Mouse (Mus musculus): ENCODE data around the gene Trim7.
"Not testable (repeated sequence)": the region's sequence is repeated elsewhere in the genome, so short reads cannot be mapped to it uniquely, and the experiment has no call there.

The Trim7 gene

DNA sequence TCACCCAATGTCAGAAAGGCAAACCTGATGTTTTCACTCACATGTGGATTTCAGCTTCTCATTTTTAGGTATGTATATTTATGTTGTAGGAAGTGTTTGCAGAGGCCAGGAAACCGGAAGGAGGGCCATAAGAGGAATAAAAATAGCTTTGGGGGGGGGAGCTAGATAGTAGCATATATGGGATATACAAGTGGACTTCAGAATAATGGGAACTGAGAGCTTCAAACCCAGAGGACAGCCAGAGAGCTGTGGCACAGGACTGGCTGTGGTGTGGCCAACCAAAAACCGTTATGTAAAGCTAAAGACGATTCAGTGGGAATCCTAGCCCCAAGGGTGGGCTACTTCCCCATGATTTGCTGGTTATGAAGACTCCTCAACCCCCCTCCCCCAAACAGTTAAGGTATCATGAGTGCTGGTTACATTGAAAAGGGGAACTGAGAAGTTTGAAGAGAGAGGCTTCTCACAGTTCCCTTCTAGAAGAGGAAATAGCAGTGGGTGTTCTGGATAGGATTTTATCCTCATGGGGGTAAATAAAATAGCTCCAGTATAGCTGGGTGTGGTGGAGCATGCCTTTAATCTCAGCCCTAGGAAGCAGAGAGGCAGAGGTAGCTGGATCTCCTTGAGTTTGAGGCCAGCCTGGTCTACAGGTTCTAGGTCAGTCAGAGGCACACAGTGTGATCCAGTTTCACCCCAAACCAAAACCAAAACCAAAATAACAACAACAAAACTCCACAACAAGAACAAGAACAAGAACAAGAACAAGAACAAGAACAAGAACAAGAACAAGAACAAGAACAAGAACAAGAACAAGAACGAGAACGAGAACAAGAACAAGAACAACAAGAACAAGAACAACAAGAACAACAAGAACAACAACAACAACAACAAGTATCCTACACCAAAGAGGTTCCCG, 75.0 kb downstream of the Trim7 start:
- DNase-seq (ENCODE audit: low spot score in 2 of 2), result not testable (repeated sequence)

DNA sequence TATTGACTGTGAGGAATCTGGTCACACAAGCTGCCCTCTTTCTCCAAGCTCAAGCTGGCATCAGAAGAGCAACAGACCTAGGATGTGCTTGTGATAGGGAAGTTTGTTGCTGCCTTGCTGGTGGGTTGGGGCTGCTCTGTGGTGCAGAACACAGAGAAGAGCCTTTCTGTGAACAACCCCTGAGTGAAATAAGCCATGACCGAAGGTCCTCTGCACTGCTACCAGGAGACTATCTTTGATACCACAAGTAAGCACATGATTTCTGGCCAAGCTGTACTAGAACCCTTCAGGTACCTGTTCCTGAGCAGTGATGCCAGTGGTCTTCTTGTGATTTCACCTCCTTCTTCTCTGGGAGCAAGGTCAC, 75.6 kb downstream of the Trim7 start:
- DNase-seq (ENCODE audit: low spot score in 2 of 2), result not testable (repeated sequence)

Measured in frontal cortex, postnatal 14 days (tissue).